Mouse (Mus musculus) left cerebral cortex, adult 11 months (tissue): ENCODE results near the gene Sh3yl1.
A peak's percentile ranks its signal among the peaks of the same experiment; 100 is the strongest.

Source experiments
- DNase-seq: peaks from one replicate; pipeline ENCODE4 v3.0.0; 2022; ENCODE audit warnings: low spot score

The Sh3yl1 gene

GRCm38 (mm10) chr12:30944197-30944596 lies 32.7 kb downstream of the Sh3yl1 start:
- DNase-seq = no peak

- DNase-seq = no peak
These were observed 59.2 kb downstream of the Sh3yl1 start for GRCm38 (mm10) chr12:30970700-30971099.

GRCm38 (mm10) chr12:31003795-31004194 lies 92.3 kb downstream of the Sh3yl1 start:
- no peak for DNase-seq

GRCm38 (mm10) chr12:31005010-31005409 lies 93.5 kb downstream of the Sh3yl1 start:
- peak; percentile 36 for DNase-seq

- no peak for DNase-seq
These were observed 96.7 kb downstream of the Sh3yl1 start for GRCm38 (mm10) chr12:31008171-31008570.
